In genomic region chr6:99519052-99519451, GRCm38 (mm10) we compare ENCODE assay signal across 9 mouse cellular contexts. TPM values are rescaled to one million over a fixed set of nuclear protein-coding genes. Genes with fewer than 3 reads are reported as not detected.
DNase-seq lines count a peak whose midpoint lies in the region; ATAC-seq and TF ChIP-seq lines count a peak whose summit lies in the region.
"Had no signal": no experiment of that assay in that cellular context is flagged by ENCODE, and none has a peak within 500 bp of the region (broad histone marks: within the 10 kb centered on the region; RNA-seq: fewer than 3 reads in every experiment).

No protein-coding gene starts in this region.

- peaks cover 37% of the 10 kb centered on the region for H3K4me1 ChIP-seq in kidney, embryonic 15.5 days

- no peak overlapping the region for H3ac ChIP-seq in myocyte (ENCODE audit: control insufficient read depth, insufficient read length)

- TF ChIP-seq POLR2A in myocyte (IDR thresholded peaks at IDR 0.05; ENCODE audit: insufficient read length, low read depth) = no peak

- no peak for DNase-seq in kidney, adult 8-10 months
- DNase-seq in spleen, postnatal 4 days (ENCODE audit: low spot score in 2 of 2) = no peak
- DNase-seq in thymus, postnatal 10 days (ENCODE audit: low spot score in 2 of 2) = no peak
- DNase-seq: thymus, postnatal 14 days had no signal

- ATAC-seq in kidney, embryonic 15.5 days (replicated peaks; ENCODE audit: low FRiP score) = no peak
- ATAC-seq in common myeloid progenitor, adult 5-6 weeks (replicated peaks; ENCODE audit: low read depth, poor library complexity, severe bottlenecking) = peak; percentile 22
- ATAC-seq in granulocyte monocyte progenitor cell, adult 5-6 weeks (replicated peaks; ENCODE audit: poor library complexity, severe bottlenecking) = peak; percentile 45
- ATAC-seq in megakaryocyte progenitor cell, adult 5-6 weeks (replicated peaks; ENCODE audit: poor library complexity) = no peak

- H3K4me2 ChIP-seq in kidney, embryonic 15.5 days = peak overlapping the region; percentile 88
- peak overlapping the region; percentile 73 for H3K4me2 ChIP-seq in myocyte (ENCODE audit: low read depth)

- H3K79me2 ChIP-seq in myocyte (ENCODE audit: control insufficient read depth, insufficient read depth) = peaks cover 9% of the 10 kb centered on the region

- H3K9me3 ChIP-seq in kidney, embryonic 15.5 days (replicated peaks) = no peaks in the 10 kb centered on the region

- H3K9ac ChIP-seq in kidney, embryonic 15.5 days = no peak overlapping the region

- peak overlapping the region; percentile 77 for H3K4me3 ChIP-seq in kidney, embryonic 15.5 days (replicated peaks)
- peak overlapping the region; percentile 86 for H3K4me3 ChIP-seq in myocyte

- 28% methylated on average over 4 of the region's 4 CpGs for WGBS in kidney, embryonic 15.5 days

- no peaks in the 10 kb centered on the region for H3K27me3 ChIP-seq in kidney, embryonic 15.5 days
- H3K27me3 ChIP-seq in myocyte (ENCODE audit: control insufficient read depth, insufficient read depth, insufficient read length) = no peaks in the 10 kb centered on the region

- H3K27ac ChIP-seq in kidney, embryonic 15.5 days = 0 out of 2 replicates have a peak overlapping the region, but pooled peaks have one; percentile 32

- H3K36me3 ChIP-seq in kidney, embryonic 15.5 days = no peaks in the 10 kb centered on the region
- no peaks in the 10 kb centered on the region for H3K36me3 ChIP-seq in myocyte (ENCODE audit: control insufficient read depth, insufficient read depth)

TF ChIP-seq in myocyte, 11 proteins besides CTCF, POLR2A, EP300 and RAD21:
- TF ChIP-seq USF1 (IDR thresholded peaks at IDR 0.05; ENCODE audit: low read depth) (no peak), REST (IDR thresholded peaks at IDR 0.05; ENCODE audit: insufficient read depth, insufficient read length) (no peak), POLR2AphosphoS2 (IDR thresholded peaks at IDR 0.05; ENCODE audit: insufficient read length, low read depth) (no peak), MAX (IDR thresholded peaks at IDR 0.05; ENCODE audit: low read depth) (no peak), TCF3 (IDR thresholded peaks at IDR 0.05; ENCODE audit: insufficient read length, low read depth) (no peak), MYOD1 (IDR thresholded peaks at IDR 0.05; ENCODE audit: control insufficient read depth in 1 of 3, insufficient read length in 2 of 3, low read depth in 2 of 3) (no peak), TCF12 (IDR thresholded peaks at IDR 0.05; ENCODE audit: insufficient read depth, poor library complexity, severe bottlenecking) (no peak), MYOG (IDR thresholded peaks at IDR 0.05; ENCODE audit: control insufficient read depth in 1 of 3, insufficient read depth in 1 of 3, insufficient read length in 2 of 3, low read depth in 2 of 3) (no peak), CEBPB (IDR thresholded peaks at IDR 0.05; ENCODE audit: insufficient read depth, poor library complexity, severe bottlenecking) (no peak), E2F4 (IDR thresholded peaks at IDR 0.05; ENCODE audit: insufficient read depth) (no peak), SRF (IDR thresholded peaks at IDR 0.05; ENCODE audit: control insufficient read depth, insufficient read length, low read depth) (no peak)

RNA-seq across cellular contexts. Expression of gene Foxp1, which starts 3.5 kb away (rescaled TPM):
- polyA plus RNA-seq in kidney, embryonic 15.5 days (2015; fragmentation: Nextera tagmentation; extraction: Ambion mirVana) = 50.2 and 55.0 TPM in 2 replicates
- total RNA-seq in common myeloid progenitor, adult 5-6 weeks (2017) = 57.8 and 77.4 TPM in 2 replicates
- total RNA-seq in granulocyte monocyte progenitor cell, adult 5-6 weeks (2014; fragmentation: Nextera tagmentation) = 124 and 128 TPM in 2 replicates
- 62.0 and 68.5 TPM in 2 replicates for total RNA-seq in granulocyte monocyte progenitor cell, adult 5-6 weeks (2017)
- 17.7 TPM for polyA plus RNA-seq in myocyte (2012; fragmentation: generic; extraction: Trizol)
- 72.1 and 97.3 TPM in 2 replicates for total RNA-seq in megakaryocyte progenitor cell, adult 5-6 weeks (2015)
- 49.5 and 50.1 TPM in 2 replicates for total RNA-seq in megakaryocyte progenitor cell, adult 5-6 weeks (2017)

Comparison
In these comparisons a context has a peak if more than half of its experiments do, and no peak if none do; other contexts are left out.
1. ATAC-seq: peak in common myeloid progenitor, adult 5-6 weeks (single experiment) and granulocyte monocyte progenitor cell, adult 5-6 weeks (single experiment); none in kidney, embryonic 15.5 days (single experiment) and megakaryocyte progenitor cell, adult 5-6 weeks (single experiment).